Mouse (Mus musculus): ENCODE measurements at regions not wholly inside any gene's neighbourhood (a gene's known extent, or its start where the extent isn't known, plus 50 kb on each side); places are given as distances from the start of the nearest gene placed in this dataset.

- 32% methylated on average over 1 of the region's 1 CpGs for WGBS (ENCODE audit: insufficient replicate concordance)
- Histone ChIP-seq H3K36me3 (no peaks in the 10 kb centered on the region), H3K4me3 (no peak overlapping the region), H3K4me2 (no peak overlapping the region), H3K9me3 (replicated peaks) (no peaks in the 10 kb centered on the region), H3K4me1 (no peaks in the 10 kb centered on the region), H3K27me3 (replicated peaks) (no peaks in the 10 kb centered on the region), H3K9ac (no peak overlapping the region), H3K27ac (no peak overlapping the region)
- ATAC-seq: no peak
Measured at GRCm38 (mm10) chr1:144452141-144452540, 115.3 kb downstream of the Rgs21 start.

- Histone ChIP-seq H3K9me3 (replicated peaks) (no peaks in the 10 kb centered on the region), H3K27ac (no peak overlapping the region), H3K27me3 (replicated peaks) (no peaks in the 10 kb centered on the region), H3K4me2 (no peak overlapping the region), H3K9ac (no peak overlapping the region), H3K36me3 (no peaks in the 10 kb centered on the region), H3K4me1 (no peaks in the 10 kb centered on the region), H3K4me3 (no peak overlapping the region)
- no peak for ATAC-seq
- 44% methylated on average over 1 of the region's 1 CpGs for WGBS (ENCODE audit: insufficient replicate concordance)
Measured at GRCm38 (mm10) chr1:144451731-144452130, 115.7 kb downstream of the Rgs21 start.

- H3K4me2 ChIP-seq: no peak overlapping the region
- WGBS (ENCODE audit: insufficient replicate concordance): 37% methylated on average over 2 of the region's 2 CpGs
- H3K4me3 ChIP-seq: no peak overlapping the region
- no peaks in the 10 kb centered on the region for H3K27me3 ChIP-seq (replicated peaks)
- H3K36me3 ChIP-seq: no peaks in the 10 kb centered on the region
- no peaks in the 10 kb centered on the region for H3K4me1 ChIP-seq
- H3K27ac ChIP-seq: no peak overlapping the region
- no peak for ATAC-seq
- no peaks in the 10 kb centered on the region for H3K9me3 ChIP-seq (replicated peaks)
- no peak overlapping the region for H3K9ac ChIP-seq
Measured at GRCm38 (mm10) chr1:144436617-144437016, 130.8 kb downstream of the Rgs21 start.

DNA sequence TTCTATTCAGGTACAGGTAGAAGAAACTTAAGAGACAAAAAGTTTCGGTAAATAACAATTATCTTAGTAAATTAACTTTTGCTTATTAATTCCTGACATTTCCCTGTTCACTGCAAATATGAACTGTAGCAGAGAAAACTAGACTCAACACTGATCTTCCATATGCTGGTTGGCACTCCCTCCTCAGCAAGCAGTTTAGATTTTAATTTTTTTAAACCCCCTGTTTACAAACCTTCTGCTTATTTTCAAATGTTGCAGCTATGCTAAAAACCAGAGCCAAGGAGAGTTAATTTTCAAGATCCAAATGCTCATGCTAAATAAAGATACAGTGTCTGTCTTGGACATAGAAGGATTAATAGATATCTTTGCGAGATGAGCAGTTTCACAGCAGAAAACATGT is 134.7 kb downstream of the Rgs21 start:
- H3K27me3 ChIP-seq (replicated peaks): no peaks in the 10 kb centered on the region
- no peak overlapping the region for H3K4me3 ChIP-seq
- H3K9ac ChIP-seq: no peak overlapping the region
- H3K9me3 ChIP-seq (replicated peaks): no peaks in the 10 kb centered on the region
- no peak overlapping the region for H3K4me2 ChIP-seq
- H3K36me3 ChIP-seq: no peaks in the 10 kb centered on the region
- WGBS (ENCODE audit: insufficient replicate concordance): 71% methylated on average over 2 of the region's 2 CpGs
- no peak overlapping the region for H3K27ac ChIP-seq
- no peaks in the 10 kb centered on the region for H3K4me1 ChIP-seq
- ATAC-seq: no peak

GRCm38 (mm10) chr1:144431535-144432276 is 135.8 kb downstream of the Rgs21 start:
- no peaks in the 10 kb centered on the region for H3K36me3 ChIP-seq
- H3K4me2 ChIP-seq: no peak overlapping the region
- no peak overlapping the region for H3K4me3 ChIP-seq
- no peaks in the 10 kb centered on the region for H3K9me3 ChIP-seq (replicated peaks)
- H3K27ac ChIP-seq: no peak overlapping the region
- WGBS (ENCODE audit: insufficient replicate concordance): 65% methylated on average over 5 of the region's 5 CpGs
- H3K9ac ChIP-seq: no peak overlapping the region
- ATAC-seq: no peak
- no peaks in the 10 kb centered on the region for H3K27me3 ChIP-seq (replicated peaks)
- H3K4me1 ChIP-seq: no peaks in the 10 kb centered on the region

- H3K4me2 ChIP-seq: no peak overlapping the region
- no peak overlapping the region for H3K9ac ChIP-seq
- H3K27me3 ChIP-seq (replicated peaks): no peaks in the 10 kb centered on the region
- H3K27ac ChIP-seq: no peak overlapping the region
- no peaks in the 10 kb centered on the region for H3K9me3 ChIP-seq (replicated peaks)
- no peak for ATAC-seq
- no peak overlapping the region for H3K4me3 ChIP-seq
- H3K4me1 ChIP-seq: no peaks in the 10 kb centered on the region
- no peaks in the 10 kb centered on the region for H3K36me3 ChIP-seq
- WGBS (ENCODE audit: insufficient replicate concordance): 65% methylated on average over 2 of the region's 2 CpGs
Measured at GRCm38 (mm10) chr1:144421374-144421773, 146.1 kb downstream of the Rgs21 start.

DNA sequence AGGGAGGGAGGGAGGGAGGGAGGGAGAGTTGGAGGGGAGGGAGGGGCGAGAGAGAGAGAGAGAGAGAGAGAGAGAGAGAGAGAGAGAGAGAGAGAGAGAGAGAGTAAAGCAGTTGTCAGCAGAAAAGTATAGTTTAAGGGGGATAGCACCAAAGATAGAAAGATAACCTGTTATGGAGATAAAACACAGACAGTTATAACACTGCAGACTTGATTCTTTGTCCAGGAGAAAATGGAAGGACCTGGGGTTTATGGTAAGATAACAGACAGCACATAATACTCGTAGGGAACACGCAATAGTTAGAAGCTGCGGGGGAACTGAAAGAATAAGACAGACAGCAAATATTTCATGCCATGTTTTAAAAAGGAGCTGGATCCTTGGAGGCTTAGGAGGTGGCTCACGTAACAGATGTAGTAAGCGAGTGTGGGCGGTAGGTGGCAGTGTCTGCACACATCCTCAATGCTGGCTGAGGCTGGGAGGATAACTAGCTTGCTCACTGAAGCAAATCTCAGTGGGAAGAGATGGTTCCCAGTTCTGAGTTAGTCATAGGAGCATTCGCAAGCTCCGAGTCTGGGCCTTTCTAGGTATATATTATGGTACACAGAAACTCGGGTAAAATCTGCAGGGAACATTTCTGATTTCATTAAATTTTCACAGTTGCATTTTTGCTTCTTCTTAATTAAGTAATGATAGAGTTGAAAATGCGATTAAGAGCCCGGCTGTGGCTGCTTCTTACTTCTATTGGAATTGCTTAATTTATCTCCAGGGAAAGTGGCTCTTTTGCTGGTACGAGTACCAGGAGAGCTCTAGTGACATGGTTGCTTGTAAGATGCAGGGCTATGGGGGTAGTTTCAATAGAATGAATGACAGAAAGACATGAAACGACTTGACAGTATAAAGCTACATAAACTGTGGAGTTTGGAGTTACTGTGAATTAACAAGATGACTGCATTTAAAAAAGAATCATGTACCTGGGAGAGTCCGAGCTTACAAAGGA is 157.6 kb upstream of the Rgs1 start:
- Histone ChIP-seq H3K36me3 (no peaks in the 10 kb centered on the region), H3K4me2 (no peak overlapping the region), H3K4me1 (no peaks in the 10 kb centered on the region), H3K4me3 (no peak overlapping the region), H3K27ac (no peak overlapping the region), H3K9me3 (replicated peaks) (no peaks in the 10 kb centered on the region), H3K9ac (no peak overlapping the region), H3K27me3 (replicated peaks) (no peaks in the 10 kb centered on the region)
- ATAC-seq: no peak
- WGBS (ENCODE audit: insufficient replicate concordance): 30% methylated on average over 14 of the region's 15 CpGs

DNA sequence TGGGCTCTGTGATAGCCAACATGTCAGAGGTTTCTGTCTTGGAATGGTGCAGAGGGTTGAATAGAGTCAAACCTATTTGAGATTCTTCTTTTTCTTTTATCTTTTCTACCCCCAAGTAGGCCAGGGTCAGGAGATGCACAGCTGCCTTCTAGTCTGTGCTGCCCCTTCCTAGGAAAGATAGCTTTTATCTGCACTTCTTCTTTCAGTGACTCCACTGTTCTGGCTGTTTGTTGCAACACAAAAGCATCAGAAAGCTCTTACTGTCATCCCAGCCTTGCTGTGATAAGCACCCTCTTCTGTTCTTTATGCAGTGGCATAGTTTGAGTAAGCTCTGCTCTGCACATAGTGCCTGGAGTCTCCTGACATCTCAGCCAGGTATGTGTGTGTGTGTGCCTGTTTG is 156.7 kb upstream of the Rgs1 start:
- H3K36me3 ChIP-seq: no peaks in the 10 kb centered on the region
- H3K4me1 ChIP-seq: no peaks in the 10 kb centered on the region
- H3K27me3 ChIP-seq (replicated peaks): no peaks in the 10 kb centered on the region
- H3K27ac ChIP-seq: no peak overlapping the region
- no peak overlapping the region for H3K4me3 ChIP-seq
- ATAC-seq: no peak
- no peak overlapping the region for H3K9ac ChIP-seq
- H3K4me2 ChIP-seq: no peak overlapping the region
- no peaks in the 10 kb centered on the region for H3K9me3 ChIP-seq (replicated peaks)

DNA sequence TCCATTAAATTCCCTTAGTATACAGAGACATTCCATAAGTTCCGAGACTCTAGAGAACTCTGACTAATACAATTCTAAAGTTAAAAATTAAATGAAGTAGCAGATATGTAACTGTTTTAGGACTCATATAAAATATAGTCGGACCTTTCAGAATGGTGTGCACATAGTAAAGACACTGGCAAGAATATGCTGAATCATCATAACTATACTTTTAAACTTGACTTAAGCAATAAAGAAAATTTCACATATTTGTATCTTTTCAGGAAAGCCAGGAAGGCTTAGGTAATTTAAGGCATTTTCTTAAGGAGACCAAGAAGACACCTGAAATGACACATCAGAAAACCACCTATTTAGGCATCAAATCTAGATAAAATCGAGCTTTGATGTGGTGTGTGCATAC is 156.0 kb upstream of the Rgs1 start:
- no peak overlapping the region for H3K9ac ChIP-seq
- no peak for ATAC-seq
- no peak overlapping the region for H3K4me2 ChIP-seq
- no peaks in the 10 kb centered on the region for H3K9me3 ChIP-seq (replicated peaks)
- no peak overlapping the region for H3K27ac ChIP-seq
- H3K36me3 ChIP-seq: no peaks in the 10 kb centered on the region
- 65% methylated on average over 3 of the region's 3 CpGs for WGBS (ENCODE audit: insufficient replicate concordance)
- H3K27me3 ChIP-seq (replicated peaks): no peaks in the 10 kb centered on the region
- H3K4me3 ChIP-seq: no peak overlapping the region
- no peaks in the 10 kb centered on the region for H3K4me1 ChIP-seq

- ATAC-seq: no peak
- H3K27ac ChIP-seq: no peak overlapping the region
- H3K4me2 ChIP-seq: no peak overlapping the region
- H3K27me3 ChIP-seq (replicated peaks): no peaks in the 10 kb centered on the region
- H3K4me3 ChIP-seq: no peak overlapping the region
- H3K9ac ChIP-seq: no peak overlapping the region
- H3K4me1 ChIP-seq: no peaks in the 10 kb centered on the region
- H3K9me3 ChIP-seq (replicated peaks): no peaks in the 10 kb centered on the region
- no peaks in the 10 kb centered on the region for H3K36me3 ChIP-seq
- WGBS (ENCODE audit: insufficient replicate concordance): 43% methylated on average over 3 of the region's 3 CpGs
Measured at GRCm38 (mm10) chr1:144379991-144380594, 131.1 kb upstream of the Rgs1 start.

DNA sequence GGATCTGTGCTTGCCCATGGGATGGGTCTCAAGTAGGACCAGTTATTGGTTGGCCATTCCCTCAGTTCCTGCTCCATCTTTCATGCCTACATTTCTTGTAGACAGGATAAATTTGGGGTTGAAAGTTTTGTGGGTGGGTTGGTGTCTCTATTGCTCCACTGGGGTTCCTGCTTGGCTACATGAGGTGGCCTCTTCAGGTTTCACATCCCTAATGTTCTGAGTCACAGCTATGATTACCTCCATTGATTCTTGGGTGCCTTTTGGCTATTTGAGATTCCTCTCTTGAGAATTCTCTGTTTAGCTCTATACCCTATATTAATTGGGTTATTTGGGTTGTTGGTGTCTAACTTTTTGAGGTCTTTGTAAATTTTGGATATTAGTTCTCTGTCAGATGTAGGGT is 125.1 kb upstream of the Rgs1 start:
- Histone ChIP-seq H3K9ac (no peak overlapping the region), H3K27me3 (replicated peaks) (no peaks in the 10 kb centered on the region), H3K27ac (no peak overlapping the region), H3K4me3 (no peak overlapping the region), H3K4me2 (no peak overlapping the region), H3K36me3 (no peaks in the 10 kb centered on the region), H3K4me1 (no peaks in the 10 kb centered on the region), H3K9me3 (replicated peaks) (no peaks in the 10 kb centered on the region)
- no peak for ATAC-seq

DNA sequence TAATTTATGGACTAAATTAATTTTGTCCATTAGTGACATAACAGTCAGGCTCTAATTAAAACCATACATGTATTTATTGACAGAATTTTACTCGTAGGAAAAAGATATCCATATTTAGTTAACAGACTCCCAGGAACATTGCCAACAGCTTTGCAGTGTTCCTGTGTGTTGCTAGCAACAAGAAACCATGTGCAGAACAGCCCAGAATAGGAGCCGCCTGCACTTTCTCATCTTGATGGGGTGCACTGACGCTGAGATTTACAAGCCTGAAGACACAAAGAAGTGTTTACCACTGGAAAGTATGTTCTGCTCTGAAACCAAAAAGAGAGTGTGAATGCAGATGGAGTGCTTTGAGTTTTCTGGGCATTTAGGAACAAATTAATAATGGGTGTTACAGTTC is 118.5 kb upstream of the Rgs1 start:
- Histone ChIP-seq H3K9me3 (replicated peaks) (no peaks in the 10 kb centered on the region), H3K4me2 (no peak overlapping the region), H3K9ac (no peak overlapping the region), H3K4me1 (no peaks in the 10 kb centered on the region), H3K27me3 (replicated peaks) (no peaks in the 10 kb centered on the region), H3K36me3 (no peaks in the 10 kb centered on the region), H3K4me3 (no peak overlapping the region), H3K27ac (no peak overlapping the region)
- no peak for ATAC-seq
- WGBS (ENCODE audit: insufficient replicate concordance): 62% methylated on average over 3 of the region's 3 CpGs

Measured in liver, embryonic 12.5 days (tissue).